Mouse (Mus musculus): Measurements from ENCODE around the gene Akr1b7.

DNA sequence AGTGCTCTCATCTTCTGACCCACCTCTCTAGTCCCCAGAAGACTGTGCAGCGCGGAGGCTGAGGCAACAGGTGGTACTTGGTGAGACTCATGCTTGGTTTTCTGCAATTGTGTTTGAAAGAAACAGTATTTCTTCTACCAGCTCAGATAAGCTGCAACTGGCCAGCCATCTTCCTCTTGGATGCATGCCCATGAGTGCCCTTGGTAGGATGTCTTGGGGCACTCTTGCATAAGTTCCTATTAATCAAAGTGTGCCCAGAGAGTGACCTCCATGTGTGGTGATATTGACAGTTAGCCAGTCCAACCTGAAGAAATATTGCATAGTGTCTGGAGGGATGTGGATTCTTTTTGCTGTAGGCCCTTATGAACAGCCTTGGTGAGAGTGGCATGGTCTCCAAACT lies 4.4 kb downstream of the Akr1b7 start:
- TF ChIP-seq CTCF (IDR thresholded peaks at IDR 0.05; ENCODE audit: borderline replicate concordance, insufficient read depth, low read depth, low read length), result no peak
- TF ChIP-seq POLR2A (IDR thresholded peaks at IDR 0.05; ENCODE audit: borderline replicate concordance, insufficient read depth, low read length), result no peak

Measured in cerebellum, adult 2 months (tissue).